Mouse (Mus musculus) B cell, adult 2 months (primary cell): ENCODE measurements around the gene Treh.
A peak's percentile ranks its signal among the peaks of the same experiment; 100 is the strongest.
"Not testable (repeated sequence)": the region's sequence is repeated elsewhere in the genome, so short reads cannot be mapped to it uniquely, and the experiment has no call there.

Source experiments
- DNase-seq, 2 experiments: peaks; one replicate each; pipeline ENCODE4 v3.0.0; 2022

The Treh gene

DNA sequence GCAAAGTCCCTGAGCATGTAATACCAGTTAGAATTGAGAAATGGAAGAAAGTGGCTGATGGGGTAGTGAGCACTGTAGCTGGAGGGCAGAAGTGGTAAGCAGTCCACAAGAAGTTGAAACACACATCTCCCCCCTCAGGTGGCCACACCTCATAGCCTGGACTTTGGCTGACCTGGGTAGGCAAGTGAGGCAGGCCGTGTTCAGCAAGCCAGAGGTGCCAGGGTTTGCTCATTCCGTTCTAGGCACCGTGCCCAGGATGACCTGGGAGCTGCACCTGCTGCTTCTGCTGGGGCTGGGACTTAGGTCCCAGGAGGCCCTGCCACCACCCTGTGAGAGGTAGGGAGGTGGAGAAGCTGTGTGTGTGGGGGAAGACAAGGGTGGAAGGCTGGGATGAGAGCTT is at the start of gene Treh:
Gene Treh (plus strand): TSS at position 229 of the 400 bp plus-strand sequence.
- DNase-seq = no peak

GRCm38 (mm10) chr9:44624390-44624789 is 48.6 kb upstream of the Treh start:
- no peak for DNase-seq

DNA sequence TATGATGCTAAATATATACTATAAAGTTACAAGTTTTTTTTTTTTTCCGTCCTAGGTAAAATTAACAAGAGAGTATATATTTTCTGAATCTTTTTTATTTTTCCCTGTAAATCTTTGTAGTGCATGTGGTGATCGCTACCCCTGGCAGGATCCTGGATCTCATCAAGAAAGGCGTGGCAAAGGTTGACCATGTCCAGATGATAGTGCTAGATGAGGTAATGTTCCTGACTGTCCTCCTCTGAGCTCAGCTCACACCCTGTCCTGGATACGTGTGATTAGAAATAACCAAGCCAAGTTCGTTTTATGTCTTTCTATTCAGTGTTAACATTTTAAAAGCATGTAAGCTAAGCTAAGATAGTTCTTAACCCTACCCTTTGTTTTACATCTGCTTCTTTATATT is 46.8 kb upstream of the Treh start:
- DNase-seq = no peak

- DNase-seq = peak in 1 of 2 experiments; percentile 25
Observed at GRCm38 (mm10) chr9:44637551-44638169, 35.4 kb upstream of the Treh start.

DNA sequence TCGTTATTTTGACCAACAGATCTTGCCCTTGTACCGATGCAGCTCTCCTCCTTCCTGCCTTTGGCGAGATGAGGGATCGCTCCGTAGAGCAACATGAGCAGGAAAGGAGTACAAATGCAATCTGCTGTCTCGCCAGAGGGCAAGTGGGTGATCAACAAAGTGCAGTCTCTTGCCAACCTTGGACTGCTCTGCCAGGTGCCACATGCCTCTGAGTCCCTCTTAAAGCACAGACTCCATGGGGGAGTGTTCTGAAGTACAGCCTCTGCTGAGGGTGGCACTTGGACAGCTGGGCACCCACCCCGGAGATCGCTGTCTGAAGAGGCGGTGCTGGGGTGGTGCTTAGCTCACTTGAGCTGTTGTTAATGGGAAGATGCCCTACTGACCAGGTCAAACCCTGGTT is 34.3 kb upstream of the Treh start:
- DNase-seq = not testable (repeated sequence)

- DNase-seq = peak in 1 of 2 experiments; percentile 30
Observed at GRCm38 (mm10) chr9:44640028-44640427, 33.0 kb upstream of the Treh start.

- no peak for DNase-seq
Observed at GRCm38 (mm10) chr9:44640646-44641357, 32.2 kb upstream of the Treh start.

DNA sequence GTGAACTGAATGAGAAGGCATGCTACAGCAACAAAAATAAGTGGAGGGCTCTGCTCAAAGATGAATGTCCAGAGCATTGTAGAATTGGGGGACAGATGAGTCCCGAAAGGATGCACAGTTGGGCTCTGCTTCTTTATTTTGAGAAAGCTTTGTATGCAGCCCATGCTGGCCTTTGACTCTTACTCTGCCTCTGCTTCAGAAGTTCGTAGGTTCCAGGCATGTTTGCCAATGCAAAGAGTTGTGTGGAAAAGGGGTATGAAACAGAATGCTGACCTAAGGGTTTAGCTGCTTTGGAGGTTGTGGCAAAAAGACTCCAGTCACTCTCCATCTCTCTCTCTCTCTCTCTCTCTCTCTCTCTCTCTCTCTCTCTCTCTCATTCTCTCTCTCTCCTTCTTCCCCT is 31.4 kb upstream of the Treh start:
- DNase-seq = no peak

DNA sequence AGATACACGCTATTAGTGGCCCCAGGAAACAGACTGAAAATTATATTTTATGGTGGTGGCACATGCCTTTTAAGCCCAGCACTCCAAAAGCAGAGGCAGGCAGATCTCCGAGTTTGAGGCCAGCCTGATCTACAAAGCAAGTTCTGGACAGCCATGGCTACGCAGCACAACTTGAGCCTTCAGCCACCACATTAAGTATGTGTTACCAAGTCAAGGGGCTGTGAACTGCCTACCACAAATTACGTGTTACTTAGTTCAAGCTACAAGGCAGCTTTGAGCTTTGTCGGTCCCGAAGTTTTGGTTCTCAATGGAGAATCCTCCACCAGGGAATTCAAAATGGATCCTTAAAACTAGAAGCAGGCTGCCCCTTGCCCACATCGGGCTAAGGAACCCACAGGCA is 29.9 kb upstream of the Treh start:
- no peak for DNase-seq

- no peak for DNase-seq
Observed at GRCm38 (mm10) chr9:44644186-44644585, 28.8 kb upstream of the Treh start.

- no peak for DNase-seq
Observed at GRCm38 (mm10) chr9:44645481-44645880, 27.6 kb upstream of the Treh start.

DNA sequence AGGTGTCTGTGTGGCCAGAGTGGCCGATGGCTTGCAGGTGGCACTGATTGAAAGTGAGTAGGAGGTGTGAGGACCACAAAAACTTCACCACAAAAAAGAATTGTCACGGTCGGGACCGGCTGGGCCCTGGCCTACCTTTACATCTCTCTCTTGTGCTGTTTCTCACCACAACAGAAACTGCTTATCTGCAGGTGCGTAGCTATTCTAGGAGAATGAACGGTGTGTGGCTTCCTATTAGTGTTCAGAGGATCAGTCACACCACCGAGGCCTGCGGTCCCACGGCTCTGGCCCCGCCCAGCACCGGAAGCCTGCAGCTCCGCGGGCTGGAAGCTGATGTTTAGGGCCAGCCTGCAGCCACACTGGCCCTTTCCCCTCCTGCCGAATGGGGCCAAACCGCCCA is 27.1 kb upstream of the Treh start:
- peak; percentile 86 to 90 for DNase-seq

DNA sequence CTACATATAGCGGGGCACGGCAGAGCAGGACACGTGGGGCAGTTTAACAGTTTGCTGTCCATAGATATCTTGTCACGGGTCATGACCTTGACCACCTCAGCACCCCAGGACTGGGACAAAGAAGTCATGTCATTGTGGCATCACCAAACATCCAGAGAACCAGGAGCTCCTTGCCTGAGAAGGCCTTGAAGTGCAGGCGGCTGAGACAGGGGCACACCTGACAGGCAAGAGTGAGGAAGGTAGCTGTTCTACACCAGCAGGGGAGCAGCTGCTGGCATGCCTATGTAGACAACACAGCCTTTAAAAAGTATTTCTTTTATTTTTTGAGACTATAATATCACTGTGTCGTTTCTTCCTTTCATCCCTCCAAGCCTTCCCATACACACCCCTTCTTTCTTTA is 26.7 kb upstream of the Treh start:
- peak in 1 of 2 experiments; percentile 46 for DNase-seq

GRCm38 (mm10) chr9:44647026-44647425 is 26.0 kb upstream of the Treh start:
- DNase-seq = peak in 1 of 2 experiments; percentile 25

GRCm38 (mm10) chr9:44647656-44648055 is 25.4 kb upstream of the Treh start:
- DNase-seq = no peak

GRCm38 (mm10) chr9:44648881-44649281 is 24.2 kb upstream of the Treh start:
- peak; percentile 34 for DNase-seq

GRCm38 (mm10) chr9:44652027-44652426 is 21.0 kb upstream of the Treh start:
- DNase-seq = peak; percentile 84 to 86

DNA sequence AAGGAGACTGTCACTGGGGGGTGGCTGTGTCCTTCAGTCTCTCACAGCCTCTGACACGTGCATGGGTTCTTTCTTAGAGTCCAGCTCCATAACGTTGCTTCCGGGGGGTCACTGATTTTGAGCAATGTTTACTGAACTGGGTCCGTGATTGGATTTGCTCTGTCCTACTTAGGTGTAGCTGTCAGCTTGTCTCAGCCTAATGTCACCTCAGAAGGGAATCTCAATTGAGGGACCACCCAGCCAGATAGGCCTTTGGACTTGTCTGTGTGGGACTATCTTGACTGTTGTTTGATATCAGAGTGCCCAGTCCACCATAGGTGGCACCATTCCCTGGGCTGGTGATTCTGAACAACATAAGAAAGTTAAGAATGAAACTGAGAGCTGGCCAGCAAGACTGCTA is 19.1 kb upstream of the Treh start:
- no peak for DNase-seq

GRCm38 (mm10) chr9:44655098-44656066 is 17.7 kb upstream of the Treh start:
- DNase-seq = peak; percentile 77 to 80

DNA sequence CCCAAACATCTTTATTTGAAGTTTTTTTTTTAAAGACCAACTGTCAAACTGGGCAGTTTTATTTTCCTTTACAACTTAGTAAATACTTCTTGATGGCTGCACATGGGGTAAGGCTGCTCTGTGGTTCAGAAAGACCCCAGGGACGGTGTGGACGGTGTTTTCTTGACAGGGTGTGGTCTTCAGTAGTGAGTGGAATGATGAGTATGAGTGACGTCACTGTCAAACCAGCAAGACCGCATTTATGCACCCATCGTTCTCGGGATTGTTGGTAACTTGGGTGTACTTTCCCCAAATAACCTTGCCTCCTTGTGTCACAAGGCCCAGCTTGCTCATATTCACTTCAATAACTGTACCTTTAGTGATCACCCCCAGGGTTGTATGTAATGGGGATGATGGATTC is 9.3 kb upstream of the Treh start:
- no peak for DNase-seq

- DNase-seq = no peak
Observed at GRCm38 (mm10) chr9:44671416-44671815, 1.6 kb upstream of the Treh start.

- no peak for DNase-seq
Observed at GRCm38 (mm10) chr9:44672291-44672865, 655 bp upstream of the Treh start.

DNA sequence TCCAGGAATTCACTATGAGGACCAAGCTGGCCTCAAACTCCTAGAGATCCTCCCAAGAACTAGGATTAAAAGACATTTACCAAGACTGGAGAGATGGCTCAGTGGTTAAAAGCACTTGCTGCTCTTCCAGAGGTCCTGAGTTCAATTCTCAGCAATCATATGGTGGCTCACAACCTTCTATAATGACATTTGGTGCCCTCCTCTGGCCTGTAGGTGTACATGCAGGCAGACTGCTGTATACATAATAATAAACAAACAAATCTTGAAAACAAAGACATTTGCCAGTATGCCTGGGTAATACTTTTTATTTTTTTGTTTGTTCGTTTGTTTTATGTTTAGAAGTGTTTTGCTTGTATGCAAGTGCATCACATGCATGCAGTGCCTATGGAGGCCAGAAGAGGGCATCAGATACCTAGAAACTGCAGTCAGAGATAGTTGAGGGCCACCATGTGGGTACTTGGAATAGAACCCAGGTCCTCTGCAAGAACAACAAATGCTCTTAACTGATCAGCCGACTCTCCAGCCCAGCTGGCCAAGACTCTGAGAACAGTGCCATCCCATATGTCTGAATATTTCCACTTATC is 5.3 kb downstream of the Treh start:
- peak in 1 of 2 experiments; percentile 28 for DNase-seq
